8 mouse cellular contexts compared by ENCODE assay signal in genomic region chr5:99251379-99252202, GRCm38 (mm10).
A peak's percentile ranks its signal among the peaks of the same experiment; 100 is the strongest.
DNase-seq lines count a peak whose midpoint lies in the region; ATAC-seq and TF ChIP-seq lines count a peak whose summit lies in the region.

No protein-coding gene starts in this region.

- peaks cover 32% of the 10 kb centered on the region for H3K27me3 ChIP-seq in embryonic facial prominence, embryonic 10.5 days (replicated peaks; ENCODE audit: low read depth, poor library complexity, severe bottlenecking)
- no peaks in the 10 kb centered on the region for H3K27me3 ChIP-seq in small intestine, adult 2 months (ENCODE audit: control insufficient read depth, insufficient read depth, low read length)

- H3K4me3 ChIP-seq in embryonic facial prominence, embryonic 10.5 days, result peak overlapping the region; percentile 86
- H3K4me3 ChIP-seq in small intestine, adult 2 months (ENCODE audit: low read depth, low read length), result peak overlapping the region; percentile 89

- WGBS in embryonic facial prominence, embryonic 10.5 days, result 6% methylated on average over 34 of the region's 34 CpGs
- WGBS in small intestine, adult 2 months, result 2% methylated on average over 34 of the region's 34 CpGs

- DNase-seq in right cerebral cortex, adult 18-20 months, result peak; percentile 78
- no peak for DNase-seq in right cerebral cortex, postnatal 4 days
- peak; percentile 37 for DNase-seq in embryonic facial prominence, embryonic 10.5 days (ENCODE audit: low spot score)
- peak; percentile 66 for DNase-seq in heart, adult 8-10 months (ENCODE audit: low spot score)
- peak; percentile 39 for DNase-seq in kidney, postnatal 10 days
- DNase-seq in lung, postnatal 4 days, result peak; percentile 36 to 42

- no peaks in the 10 kb centered on the region for H3K36me3 ChIP-seq in embryonic facial prominence, embryonic 10.5 days (replicated peaks)
- no peaks in the 10 kb centered on the region for H3K36me3 ChIP-seq in small intestine, adult 2 months (ENCODE audit: control insufficient read depth, insufficient read depth, low read length)

- no peak for TF ChIP-seq CTCF in small intestine, adult 2 months (IDR thresholded peaks at IDR 0.05; ENCODE audit: extremely low read depth, insufficient read length, insufficient replicate concordance, low read depth, low read length)

- no peaks in the 10 kb centered on the region for H3K9me3 ChIP-seq in embryonic facial prominence, embryonic 10.5 days

- TF ChIP-seq POLR2A in small intestine, adult 2 months (IDR thresholded peaks at IDR 0.05; ENCODE audit: low read depth, low read length), result 0 out of 2 replicates have a peak, but pooled peaks have one; percentile 14

- H3K4me1 ChIP-seq in embryonic facial prominence, embryonic 10.5 days, result peaks cover 39% of the 10 kb centered on the region
- H3K4me1 ChIP-seq in small intestine, adult 2 months (ENCODE audit: control insufficient read depth, insufficient read depth, insufficient read length, low read length), result peaks cover 3% of the 10 kb centered on the region; the same call in 1 of the 2 replicates

- peak overlapping the region; percentile 90; the same call in 1 of the 2 replicates for H3K27ac ChIP-seq in embryonic facial prominence, embryonic 10.5 days (replicated peaks)
- H3K27ac ChIP-seq in small intestine, adult 2 months (ENCODE audit: insufficient read depth, low read depth, low read length), result peak overlapping the region; percentile 23

- no peak for ATAC-seq in monocyte, adult 5-6 weeks (replicated peaks; ENCODE audit: insufficient number of reproducible peaks, low FRiP score, low TSS enrichment, poor library complexity, severe bottlenecking)
